Mouse (Mus musculus): ENCODE data around the gene Nfasc. TPM values are rescaled to one million over a fixed set of nuclear protein-coding genes. Genes with fewer than 3 reads are reported as not detected.

Gene Nfasc
- polyA plus RNA-seq, 1 experiment from 2014 or later, result 37.3 TPM

Other genes starting within 250 kb of the Nfasc start
- gene Tmem81, start 235.6 kb downstream of the Nfasc start, polyA plus RNA-seq (2016; fragmentation: Nextera tagmentation; extraction: Ambion mirVana), result 1.2 TPM in 2 replicates
- 82.3 and 104 TPM in 2 replicates for gene Cntn2, start 198.5 kb downstream of the Nfasc start, polyA plus RNA-seq (2016; fragmentation: Nextera tagmentation; extraction: Ambion mirVana)
- gene Lrrn2, start 138.5 kb upstream of the Nfasc start, polyA plus RNA-seq (2016; fragmentation: Nextera tagmentation; extraction: Ambion mirVana), result 18.3 and 19.7 TPM in 2 replicates

Data from neural tube, embryonic 12.5 days (tissue).